Mouse (Mus musculus) frontal cortex, postnatal 25 days (tissue): ENCODE data around the gene Ybey.

Source experiments
- DNase-seq, 2 experiments: peaks; one replicate each; pipeline ENCODE4 v3.0.0; 2022; ENCODE audit warnings: low spot score in 2 of 2

Gene Ybey

GRCm38 (mm10) chr10:76442178-76443088, 26.5 kb downstream of the Ybey start, which contains the start of gene Pcnt:
Gene Pcnt (minus strand): TSS chr10:76442786.
- peak; percentile 88 to 93 for DNase-seq

GRCm38 (mm10) chr10:76440281-76440680, 28.6 kb downstream of the Ybey start, which contains the start of gene AC141477.1:
Gene AC141477.1 (minus strand): TSS chr10:76440444.
- no peak for DNase-seq

GRCm38 (mm10) chr10:76439107-76439890, 29.6 kb downstream of the Ybey start:
- no peak for DNase-seq

GRCm38 (mm10) chr10:76433925-76434324, 35.0 kb downstream of the Ybey start:
- DNase-seq, result no peak

- DNase-seq, result no peak
Measured at GRCm38 (mm10) chr10:76425674-76426073, 43.2 kb downstream of the Ybey start.

DNA sequence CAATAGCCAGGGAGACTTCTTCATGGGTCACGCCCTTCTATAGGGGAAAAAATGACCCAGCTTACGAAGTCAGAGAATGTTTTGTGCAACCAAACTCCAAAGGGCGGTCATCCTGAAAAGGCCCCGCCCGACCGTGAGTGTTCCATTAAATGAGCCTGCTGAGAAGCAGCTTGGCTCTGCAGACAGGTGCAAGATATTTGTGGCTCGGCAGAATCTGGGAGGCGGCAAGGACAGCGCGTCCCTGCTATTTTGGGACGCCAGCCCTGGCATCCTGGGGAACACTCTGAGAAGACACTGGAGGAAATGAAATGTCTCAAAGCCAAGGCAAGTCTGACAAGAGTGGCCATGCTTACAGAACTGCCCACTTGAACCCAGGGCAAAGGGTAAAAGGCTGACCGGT, 52.1 kb downstream of the Ybey start:
- DNase-seq, result peak in 1 of 2 experiments; percentile 17
